Mouse (Mus musculus) CH12.LX (cell line): ENCODE results near the gene Mapk11. TPM values are rescaled to one million over a fixed set of nuclear protein-coding genes. Genes with fewer than 3 reads are reported as not detected.

Experiments used
- DNase-seq: peaks from one replicate; pipeline ENCODE4 v3.0.0-alpha.2; 2013; ENCODE audit errors: extremely low read depth
- H3K27ac ChIP-seq: 2 replicates; pipeline ENCODE4 v1.5.1; 2012; ENCODE audit warnings: low read depth, mild to moderate bottlenecking, control low read depth, moderate library complexity; ENCODE audit not compliant: insufficient read depth
- H3K27me3 ChIP-seq: replicated peaks from 2 replicates; pipeline ENCODE3; 2012; ENCODE audit warnings: inconsistent platforms
- H3K36me3 ChIP-seq, 2 experiments: replicated peaks in 1 of 2; 2 replicates each; pipeline versions ENCODE3 to v1.6.1; 2012; ENCODE audit warnings: inconsistent platforms in 1 of 2, low read length in 1 of 2, mild to moderate bottlenecking in 1 of 2, mixed read lengths in 1 of 2, moderate library complexity in 1 of 2; ENCODE audit not compliant: control insufficient read depth in 1 of 2, insufficient read depth in 1 of 2
- H3K4me1 ChIP-seq, 2 experiments: 2 replicates each; pipeline ENCODE4 v1.6.1; 2012; ENCODE audit warnings: inconsistent platforms in 1 of 2, moderate library complexity in 1 of 2; ENCODE audit not compliant: insufficient read depth in 2 of 2, control insufficient read depth in 1 of 2
- H3K4me2 ChIP-seq: 2 replicates; pipeline ENCODE4 v1.6.1; 2012; ENCODE audit warnings: low read depth, mild to moderate bottlenecking, control low read depth; ENCODE audit not compliant: poor library complexity, insufficient read depth, severe bottlenecking
- H3K4me3 ChIP-seq, 3 experiments: fragments of 150-350 bp in 1 of 3; sonication (generic) in 1 of 3; replicated peaks in 1 of 3; 2 replicates each; pipeline versions ENCODE3 to v1.5.1; 2011 to 2012; ENCODE audit warnings: low read depth in 2 of 3, low read length in 2 of 3, mild to moderate bottlenecking in 2 of 3, moderate library complexity in 2 of 3, control low read depth in 1 of 3, improper control_type of control experiment in 1 of 3, inconsistent platforms in 1 of 3, mixed read lengths in 1 of 3; ENCODE audit not compliant: poor library complexity in 1 of 3
- H3K79me2 ChIP-seq: replicated peaks from 2 replicates; pipeline ENCODE4 v1.6.1; 2012; ENCODE audit warnings: mild to moderate bottlenecking, moderate library complexity; ENCODE audit not compliant: control insufficient read depth, poor library complexity, insufficient read depth, severe bottlenecking; ENCODE audit errors: extremely low read depth
- H3K9ac ChIP-seq: 2 replicates; pipeline ENCODE4 v1.6.1; 2012; ENCODE audit warnings: low read depth, mild to moderate bottlenecking, control low read depth, moderate library complexity; ENCODE audit not compliant: insufficient read depth
- H3K9me3 ChIP-seq: replicated peaks from 2 replicates; pipeline ENCODE3; 2012; ENCODE audit warnings: low read length, inconsistent platforms, mixed read lengths
- BHLHE40 ChIP-seq: IDR thresholded peaks from 2 replicates; pipeline ENCODE4 v1.6.1; 2011; ENCODE audit warnings: mild to moderate bottlenecking, low read depth, low read length, improper control_type of control experiment
- CHD1 ChIP-seq: IDR thresholded peaks from 2 replicates; pipeline ENCODE4 v1.6.1; 2012; ENCODE audit warnings: low read depth, low read length, improper control_type of control experiment, inconsistent platforms
- CHD2 ChIP-seq: IDR thresholded peaks from 2 replicates; pipeline ENCODE4 v1.6.1; 2011; ENCODE audit warnings: low read length, improper control_type of control experiment
- CTCF ChIP-seq, 2 experiments: IDR thresholded peaks in 1 of 2; conservative IDR thresholded peaks in 1 of 2; 2 replicates each; pipeline ENCODE4 v1.5.1; 2011 to 2012; ENCODE audit warnings: low read depth in 2 of 2, low read length in 2 of 2, improper control_type of control experiment in 1 of 2, inconsistent platforms in 1 of 2, mild to moderate bottlenecking in 1 of 2, moderate library complexity in 1 of 2
- E2F4 ChIP-seq: IDR thresholded peaks from 2 replicates; pipeline ENCODE4 v1.6.1; 2011; ENCODE audit warnings: low read depth, low read length, improper control_type of control experiment; ENCODE audit not compliant: insufficient replicate concordance
- ELF1 ChIP-seq: IDR thresholded peaks from 2 replicates; pipeline ENCODE4 v1.6.1; 2014; ENCODE audit warnings: low read depth, mild to moderate bottlenecking, inconsistent platforms, low read length, improper control_type of control experiment
- EP300 ChIP-seq: IDR thresholded peaks from 2 replicates; pipeline ENCODE4 v1.6.1; 2011; ENCODE audit warnings: low read length, improper control_type of control experiment
- ETS1 ChIP-seq: conservative IDR thresholded peaks from 2 replicates; pipeline ENCODE4 v1.6.1; 2012; ENCODE audit warnings: low read depth, mild to moderate bottlenecking, inconsistent platforms, low read length, improper control_type of control experiment, moderate library complexity
- GABPA ChIP-seq: IDR thresholded peaks from 2 replicates; pipeline ENCODE4 v1.6.1; 2012; ENCODE audit warnings: low read depth, low read length, improper control_type of control experiment, inconsistent platforms; ENCODE audit not compliant: insufficient replicate concordance
- HCFC1 ChIP-seq: IDR thresholded peaks from 2 replicates; pipeline ENCODE4 v1.6.1; 2012; ENCODE audit warnings: low read depth, mild to moderate bottlenecking, inconsistent platforms, low read length, improper control_type of control experiment
- IRF4 ChIP-seq: IDR thresholded peaks from 2 replicates; pipeline ENCODE4 v1.6.1; 2014; ENCODE audit warnings: low read depth, mild to moderate bottlenecking, inconsistent platforms, low read length, improper control_type of control experiment
- JUN ChIP-seq: IDR thresholded peaks from 2 replicates; pipeline ENCODE4 v1.6.1; 2011; ENCODE audit warnings: low read depth, mild to moderate bottlenecking, low read length, improper control_type of control experiment, moderate library complexity; ENCODE audit not compliant: insufficient read depth
- JUND ChIP-seq: conservative IDR thresholded peaks from 2 replicates; pipeline ENCODE4 v1.6.1; 2011; ENCODE audit warnings: low read depth, low read length, improper control_type of control experiment
- KAT2A ChIP-seq: IDR thresholded peaks from 2 replicates; pipeline ENCODE4 v1.6.1; 2012; ENCODE audit warnings: low read length, improper control_type of control experiment, inconsistent platforms; ENCODE audit not compliant: insufficient replicate concordance
- MAFK ChIP-seq: IDR thresholded peaks from 2 replicates; pipeline ENCODE4 v1.6.1; 2011; ENCODE audit warnings: low read length, improper control_type of control experiment; ENCODE audit not compliant: insufficient replicate concordance
- MAX ChIP-seq: IDR thresholded peaks from 2 replicates; pipeline ENCODE4 v1.6.1; 2011; ENCODE audit warnings: low read length, improper control_type of control experiment
- MAZ ChIP-seq: IDR thresholded peaks from 2 replicates; pipeline ENCODE4 v1.6.1; 2012; ENCODE audit warnings: low read depth, mild to moderate bottlenecking, inconsistent platforms, low read length, improper control_type of control experiment, moderate library complexity
- MEF2A ChIP-seq: IDR thresholded peaks from 2 replicates; pipeline ENCODE4 v1.6.1; 2014; ENCODE audit warnings: low read depth, mild to moderate bottlenecking, inconsistent platforms, low read length, improper control_type of control experiment, borderline replicate concordance
- MXI1 ChIP-seq: IDR thresholded peaks from 2 replicates; pipeline ENCODE4 v1.6.1; 2011; ENCODE audit warnings: mild to moderate bottlenecking, low read depth, low read length, improper control_type of control experiment
- MYC ChIP-seq: IDR thresholded peaks from 2 replicates; pipeline ENCODE4 v1.6.1; 2011; ENCODE audit warnings: low read depth, mild to moderate bottlenecking, improper control_type of control experiment, low read length
- NELFE ChIP-seq: IDR thresholded peaks from 2 replicates; pipeline ENCODE4 v1.6.1; 2011; ENCODE audit warnings: low read depth, low read length, improper control_type of control experiment
- NRF1 ChIP-seq: IDR thresholded peaks from 2 replicates; pipeline ENCODE4 v1.6.1; 2014; ENCODE audit warnings: low read depth, mild to moderate bottlenecking, inconsistent platforms, low read length, improper control_type of control experiment, moderate library complexity
- PAX5 ChIP-seq: IDR thresholded peaks from 2 replicates; pipeline ENCODE4 v1.6.1; 2012; ENCODE audit warnings: low read length, inconsistent platforms, mixed read lengths
- POLR2A ChIP-seq: IDR thresholded peaks from 2 replicates; pipeline ENCODE4 v1.6.1; 2011; ENCODE audit warnings: low read depth, mild to moderate bottlenecking, improper control_type of control experiment, low read length
- POLR2AphosphoS2 ChIP-seq: IDR thresholded peaks from 2 replicates; pipeline ENCODE4 v1.6.1; 2011; ENCODE audit warnings: low read depth, low read length, improper control_type of control experiment
- RAD21 ChIP-seq: IDR thresholded peaks from 2 replicates; pipeline ENCODE4 v1.6.1; 2011; ENCODE audit warnings: low read depth, mild to moderate bottlenecking, low read length, improper control_type of control experiment, moderate library complexity
- RCOR1 ChIP-seq: conservative IDR thresholded peaks from 2 replicates; pipeline ENCODE4 v1.6.1; 2012; ENCODE audit warnings: low read depth, mild to moderate bottlenecking, inconsistent platforms, low read length, improper control_type of control experiment
- SIN3A ChIP-seq: IDR thresholded peaks from 2 replicates; pipeline ENCODE4 v1.6.1; 2012; ENCODE audit warnings: low read length, improper control_type of control experiment, inconsistent platforms
- SMC3 ChIP-seq: IDR thresholded peaks from 2 replicates; pipeline ENCODE4 v1.6.1; 2011; ENCODE audit warnings: low read depth, low read length, improper control_type of control experiment
- TBP ChIP-seq: conservative IDR thresholded peaks from 2 replicates; pipeline ENCODE4 v1.6.1; 2011; ENCODE audit warnings: low read depth, low read length, improper control_type of control experiment
- TCF12 ChIP-seq: IDR thresholded peaks from 2 replicates; pipeline ENCODE4 v1.6.1; 2014; ENCODE audit warnings: low read depth, mild to moderate bottlenecking, inconsistent platforms, low read length, improper control_type of control experiment
- UBTF ChIP-seq: IDR thresholded peaks from 2 replicates; pipeline ENCODE4 v1.6.1; 2012; ENCODE audit warnings: low read depth, mild to moderate bottlenecking, inconsistent platforms, low read length, improper control_type of control experiment, moderate library complexity
- USF1 ChIP-seq: IDR thresholded peaks from 2 replicates; pipeline ENCODE4 v1.6.1; 2014; ENCODE audit warnings: low read depth, mild to moderate bottlenecking, inconsistent platforms, low read length, improper control_type of control experiment
- USF2 ChIP-seq: conservative IDR thresholded peaks from 2 replicates; pipeline ENCODE4 v1.6.1; 2011; ENCODE audit warnings: low read depth, low read length, improper control_type of control experiment
- ZC3H11A ChIP-seq: IDR thresholded peaks from 2 replicates; pipeline ENCODE4 v1.6.1; 2012; ENCODE audit warnings: low read depth, mild to moderate bottlenecking, inconsistent platforms, low read length, improper control_type of control experiment
- ZKSCAN1 ChIP-seq: IDR thresholded peaks from 2 replicates; pipeline ENCODE4 v1.6.1; 2012; ENCODE audit warnings: low read depth, inconsistent platforms, low read length, improper control_type of control experiment, borderline replicate concordance
- ZMIZ1 ChIP-seq: IDR thresholded peaks from 2 replicates; pipeline ENCODE4 v1.6.1; 2012; ENCODE audit warnings: low read depth, mild to moderate bottlenecking, inconsistent platforms, low read length, improper control_type of control experiment
- ZNF384 ChIP-seq: IDR thresholded peaks from 2 replicates; pipeline ENCODE4 v1.6.1; 2012; ENCODE audit warnings: low read depth, low read length, improper control_type of control experiment, inconsistent platforms
- dilution Hi-C: fragments of 300-500 bp; cut with MboI; formaldehyde crosslinking; loops from 2 replicates; pipeline ENCODE4 v1.14.3; 2020; ENCODE audit warnings: low sequenced_read_pairs; ENCODE audit not compliant: extremely low pct_unique_long_range_greater_than_20kb, extremely low pct_ligation_motif_present
- in situ Hi-C: fragments of 300-500 bp; cut with MboI; formaldehyde crosslinking; loops from 3 replicates; pipeline ENCODE4 v1.14.3; 2019; ENCODE audit warnings: low sequenced_read_pairs, low pct_ligation_motif_present, low pct_unique_long_range_greater_than_20kb, mixed read lengths
- polyA plus RNA-seq: library from polyadenylated mRNA; unstranded; fragments of >175 nt; gene quantifications from 2 replicates; pipeline ENCODE4 v1.2.1, GENCODE M21; 2012; ENCODE audit warnings: low read depth; ENCODE audit not compliant: insufficient read length
- total RNA-seq, 2 experiments: library from RNA; depleted of rRNA; stranded (reverse); fragments of 300-350 nt in 1 of 2; fragments of >200 nt in 1 of 2; gene quantifications; 2 replicates each; pipeline ENCODE4 v1.2.3; 2012 to 2014

Mapk11 gene
- total and polyA plus RNA-seq, 3 experiments, result 3.9 to 11.4 (median 5.3) TPM

DNA sequence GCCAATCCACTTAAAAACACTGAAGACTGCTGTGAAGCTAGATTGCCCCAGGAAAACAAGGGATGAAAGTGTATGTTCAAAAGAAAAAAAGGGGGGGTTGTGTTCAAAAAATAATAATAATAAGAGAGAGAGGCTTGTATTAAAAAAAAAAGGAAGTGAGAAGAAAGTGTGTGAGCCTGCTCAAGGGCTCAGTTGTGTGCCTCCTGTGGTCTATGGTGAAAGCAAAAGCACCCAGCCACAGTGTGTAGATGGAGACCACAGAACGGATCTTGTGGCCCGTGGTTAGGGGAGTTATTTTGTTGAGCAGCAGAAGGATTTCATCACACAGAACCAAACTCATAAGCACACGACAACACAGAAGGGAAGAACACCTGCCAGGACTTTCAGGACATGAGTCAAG lies 18.1 kb downstream of the Mapk11 start:
- Histone ChIP-seq H3K9ac (no peak overlapping the region), H3K27ac (no peak overlapping the region), H3K4me3 (no peak overlapping the region), H3K4me2 (peak overlapping the region; percentile 60), H3K27me3 (peaks cover 48% of the 10 kb centered on the region), H3K9me3 (no peaks in the 10 kb centered on the region), H3K79me2 (no peaks in the 10 kb centered on the region), H3K36me3 (peaks cover 0 to 7% of the 10 kb centered on the region in 2 experiments), H3K4me1 (peaks cover 21 to 57% of the 10 kb centered on the region in 2 experiments)
- in situ Hi-C loops (no loop called here), dilution Hi-C loops (no loop called here)
- TF ChIP-seq BHLHE40 (peak; percentile 95), TCF12 (peak; percentile 83; the same call in 1 of the 2 replicates), RCOR1 (peak; percentile 90), JUN (peak; percentile 9; the same call in 1 of the 2 replicates), NELFE (no peak), RAD21 (no peak), E2F4 (peak; percentile 23; the same call in 1 of the 2 replicates), MAX (peak; percentile 64), ETS1 (peak; percentile 79), CHD2 (no peak), ZMIZ1 (no peak), IRF4 (peak; percentile 97), USF1 (no peak), HCFC1 (peak; percentile 19; the same call in 1 of the 2 replicates), UBTF (no peak), GABPA (no peak), EP300 (peak; percentile 93), CTCF (conservative IDR thresholded peaks at IDR 0.05 in 1 of 2, IDR thresholded peaks at IDR 0.05 in 1 of 2; ENCODE audit: low read depth in 2 of 2, low read length in 2 of 2) (peak in 1 of 2 experiments; percentile 9; a peak in 1 of 4 replicates), MAFK (peak; percentile 97), MXI1 (peak; percentile 59), ZKSCAN1 (no peak), MEF2A (peak; percentile 82; the same call in 1 of the 2 replicates), POLR2AphosphoS2 (no peak), KAT2A (0 out of 2 replicates have a peak, but pooled peaks have one; percentile 19), NRF1 (0 out of 2 replicates have a peak, but pooled peaks have one; percentile 41), SIN3A (peak; percentile 69), SMC3 (no peak), USF2 (no peak), MYC (peak; percentile 63), MAZ (0 out of 2 replicates have a peak, but pooled peaks have one; percentile 66), JUND (peak; percentile 41; the same call in 1 of the 2 replicates), ZNF384 (peak; percentile 89), TBP (no peak), ELF1 (peak; percentile 39; the same call in 1 of the 2 replicates), POLR2A (no peak), PAX5 (no peak), CHD1 (no peak), ZC3H11A (no peak)
- peak; percentile 93 for DNase-seq
